Mouse (Mus musculus) v-Abl transformed pro-B cells (cell line): ENCODE measurements at regions not wholly inside any gene's neighbourhood (a gene's known extent, or its start where the extent isn't known, plus 50 kb on each side); places are given as distances from the start of the nearest gene placed in this dataset.
"Not testable (repeated sequence)": the region's sequence is repeated elsewhere in the genome, so short reads cannot be mapped to it uniquely, and the experiment has no call there.

Experiments used
- in situ Hi-C, 2 experiments: fragments of 400-800 bp; cut with MboI; formaldehyde crosslinking; loops; one replicate each; pipeline ENCODE4 v1.15.1; 2025; ENCODE audit not compliant: unreplicated experiment in 2 of 2

DNA sequence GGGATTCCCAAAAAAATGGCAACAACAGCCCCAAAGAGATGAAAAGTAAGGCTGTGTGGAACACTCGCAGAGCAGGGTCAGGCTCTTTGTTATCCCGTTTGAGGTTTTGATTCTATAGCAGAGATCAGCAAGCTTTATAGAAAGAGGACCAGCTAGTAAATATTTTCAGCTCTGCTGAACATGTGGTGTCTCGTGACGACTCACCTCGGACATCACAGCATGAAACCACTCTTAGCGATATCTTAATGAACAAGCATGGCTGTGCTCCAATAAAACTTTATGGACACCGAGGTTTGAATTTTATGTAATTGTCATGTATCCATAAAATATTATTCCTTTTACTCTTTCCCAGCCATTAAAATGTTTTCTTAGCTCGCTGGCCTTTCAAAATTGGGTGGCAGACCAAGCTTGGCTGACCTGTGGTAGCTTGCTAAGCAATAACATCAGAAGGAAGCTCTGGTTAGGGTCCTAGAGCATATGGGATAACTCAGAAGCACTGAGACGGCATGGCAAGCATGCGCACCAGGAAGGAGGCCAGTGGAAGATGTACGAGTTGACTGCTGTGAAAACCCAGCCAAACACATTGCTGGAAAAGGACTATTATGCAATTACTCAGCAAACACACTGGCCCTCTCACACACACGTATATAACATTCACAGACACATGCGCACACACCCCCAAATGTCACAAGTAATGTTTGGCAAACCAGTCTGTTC, 81.4 kb upstream of the Gm12728 start:
- in situ Hi-C loops, result no loop called here

DNA sequence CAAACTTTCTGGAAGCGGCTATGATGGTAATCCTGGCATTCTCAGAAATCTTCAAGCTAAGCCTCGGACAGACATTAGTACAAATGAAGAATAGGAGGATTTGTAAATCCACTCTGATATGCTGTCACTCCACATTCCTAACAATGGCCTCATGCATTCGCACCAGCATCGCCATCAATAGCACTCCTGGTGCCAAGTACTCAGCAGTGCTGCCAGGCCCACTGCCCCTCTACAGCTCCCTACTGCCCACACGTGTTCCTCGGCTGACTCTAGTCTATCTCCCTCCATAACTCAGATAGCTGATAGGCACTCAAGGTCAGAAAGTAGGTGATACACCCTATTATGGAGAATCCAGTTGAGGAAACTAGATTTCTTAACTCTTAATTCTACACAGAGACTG, 75.7 kb upstream of the Gm12728 start:
- in situ Hi-C loops, result no loop called here

DNA sequence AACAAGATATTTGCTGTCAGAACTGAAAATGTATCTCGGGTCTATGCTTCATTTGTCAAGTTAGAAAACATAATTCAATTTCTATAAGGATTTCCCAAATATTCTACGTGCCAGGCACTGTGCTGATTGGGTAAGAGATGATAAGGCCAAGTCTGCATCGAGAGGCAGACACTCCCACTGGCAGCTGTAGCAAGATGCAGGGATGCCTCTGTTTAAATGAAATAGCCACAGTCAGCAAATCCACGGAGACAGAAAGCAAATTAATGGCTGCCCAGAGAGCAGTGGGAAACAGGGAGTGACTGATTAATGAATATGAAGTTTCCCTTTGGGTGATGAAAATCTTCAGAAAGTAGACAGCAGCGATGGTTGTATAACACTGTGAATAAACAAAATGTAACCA, 71.6 kb upstream of the Gm12728 start:
- in situ Hi-C loops, result no loop called here

DNA sequence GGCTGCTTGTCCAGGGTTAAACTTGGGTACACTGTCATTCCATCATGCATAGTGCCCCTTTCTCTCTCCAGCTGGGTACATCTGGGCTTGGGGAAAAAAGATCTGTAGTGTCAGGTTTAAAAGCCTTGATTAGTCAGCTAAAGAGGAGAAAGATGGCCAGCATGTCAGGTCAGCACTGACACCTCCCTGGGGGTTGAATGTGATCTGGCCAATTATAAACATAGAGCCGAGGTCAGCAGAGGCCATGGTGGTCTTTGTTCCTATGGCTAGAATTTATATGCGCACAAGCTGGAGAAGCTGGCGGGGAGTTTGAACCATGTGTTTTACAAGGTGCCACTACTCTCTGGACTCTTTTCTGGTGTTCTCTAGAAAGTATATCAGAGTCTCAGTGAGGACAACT, 61.0 kb upstream of the Gm12728 start:
- in situ Hi-C loops, result no loop called here

DNA sequence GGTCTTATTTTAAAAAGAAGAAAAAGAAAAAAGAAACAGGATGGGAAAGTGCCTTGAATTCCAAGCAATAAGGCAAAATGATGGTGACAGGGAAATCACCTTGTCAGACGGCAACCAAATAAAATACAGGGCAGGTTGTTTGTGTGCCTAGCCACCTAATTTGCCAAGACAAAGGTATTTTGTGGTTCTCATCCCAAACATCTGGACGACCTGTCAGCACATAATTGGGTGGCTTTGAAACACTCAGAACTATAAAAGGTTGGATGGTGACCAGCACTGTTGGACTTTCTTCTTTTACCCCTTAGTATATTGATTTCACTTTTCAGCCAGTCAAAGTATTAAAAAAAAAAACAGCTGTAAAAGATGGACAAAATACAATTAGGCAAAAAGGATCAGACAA, 58.8 kb upstream of the Gm12728 start:
- in situ Hi-C loops, result no loop called here

DNA sequence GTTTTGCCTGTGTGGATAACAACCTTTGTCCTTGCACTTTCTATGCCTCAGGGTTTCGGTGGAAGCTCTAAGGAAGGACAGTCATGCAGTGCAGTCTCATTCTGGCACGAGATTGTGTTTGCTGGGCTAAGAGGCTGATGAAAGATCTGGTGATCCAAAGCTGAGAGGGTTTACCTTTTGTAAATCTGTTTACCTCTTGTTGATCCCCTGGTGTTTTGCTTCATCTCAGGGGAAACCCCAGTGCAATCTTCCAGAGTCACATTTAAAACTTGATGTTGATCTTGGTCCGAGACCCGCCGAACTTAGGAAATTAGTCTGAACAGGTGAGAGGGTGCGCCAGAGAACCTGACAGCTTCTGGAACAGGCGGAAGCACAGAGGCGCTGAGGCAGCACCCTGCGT, 54.6 kb upstream of the Gm12728 start:
- in situ Hi-C loops, result not testable (repeated sequence)
